Mouse (Mus musculus) left cerebral cortex, postnatal 10 days (tissue): ENCODE results near the gene Immt. TPM values are rescaled to one million over a fixed set of nuclear protein-coding genes. Genes with fewer than 3 reads are reported as not detected.
"Not testable (repeated sequence)": the region's sequence is repeated elsewhere in the genome, so short reads cannot be mapped to it uniquely, and the experiment has no call there.

Experiments used
- DNase-seq, 2 experiments: peaks; one replicate each; pipeline ENCODE4 v3.0.0; 2021 to 2022; ENCODE audit warnings: low spot score in 2 of 2, mixed read lengths in 1 of 2; ENCODE audit errors: extremely low spot score in 1 of 2
- intact Hi-C: fragments of 180-260 bp; cut with DNase I; formaldehyde crosslinking; loops from one replicate; pipeline ENCODE4 v1.15.1; 2025
- total RNA-seq, 2 experiments: library from RNA; stranded (reverse); gene quantifications; 2 replicates each; pipeline ENCODE4 v1.2.3; 2021

Gene Immt
- total RNA-seq, 2 experiments from 2014 or later, result 145 to 147 TPM

DNA sequence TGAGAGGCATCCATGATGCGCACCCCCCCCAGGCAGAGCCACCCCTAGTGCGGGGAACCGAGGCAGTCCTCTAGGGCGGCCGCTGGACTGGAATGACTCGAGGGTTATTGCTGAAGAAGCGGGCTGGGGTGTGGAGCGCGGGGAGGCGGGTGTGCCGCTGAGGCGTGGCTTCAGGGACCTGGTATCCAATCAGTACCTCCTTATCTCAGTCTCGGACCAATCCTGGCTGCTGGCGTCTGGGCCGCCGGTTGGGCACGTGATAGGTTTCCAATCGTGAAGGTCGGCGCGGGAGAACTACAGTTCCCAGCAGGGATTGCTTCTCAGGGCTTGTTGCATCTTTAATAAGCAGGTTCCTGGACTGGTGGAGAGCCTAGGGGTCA, 440 bp downstream of the Immt start:
- intact Hi-C loops, result no loop called here

DNA sequence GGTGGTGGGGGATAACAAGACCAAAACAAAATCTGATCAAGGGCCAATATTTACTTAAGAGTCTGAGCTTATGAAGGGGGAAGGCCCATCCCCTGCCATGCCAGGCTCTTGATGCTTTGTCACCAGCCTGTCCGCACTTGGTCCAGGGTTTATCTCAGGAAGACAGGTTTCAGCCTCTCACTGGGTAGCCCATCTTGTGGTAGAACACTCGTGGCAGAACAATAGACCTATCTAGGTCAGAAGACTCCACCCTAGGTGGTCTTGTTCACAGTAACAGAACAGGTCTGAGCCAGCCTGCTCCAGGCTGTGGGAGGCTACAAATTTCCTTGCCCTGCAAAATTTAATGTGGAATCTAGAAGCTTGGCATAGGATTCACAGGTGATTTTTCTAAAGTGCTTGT, 5.7 kb downstream of the Immt start:
- no peak for DNase-seq
- intact Hi-C loops, result no loop called here

More for the DNA sequence above, 440 bp downstream of the Immt start:
- peak; percentile 97 for DNase-seq

DNA sequence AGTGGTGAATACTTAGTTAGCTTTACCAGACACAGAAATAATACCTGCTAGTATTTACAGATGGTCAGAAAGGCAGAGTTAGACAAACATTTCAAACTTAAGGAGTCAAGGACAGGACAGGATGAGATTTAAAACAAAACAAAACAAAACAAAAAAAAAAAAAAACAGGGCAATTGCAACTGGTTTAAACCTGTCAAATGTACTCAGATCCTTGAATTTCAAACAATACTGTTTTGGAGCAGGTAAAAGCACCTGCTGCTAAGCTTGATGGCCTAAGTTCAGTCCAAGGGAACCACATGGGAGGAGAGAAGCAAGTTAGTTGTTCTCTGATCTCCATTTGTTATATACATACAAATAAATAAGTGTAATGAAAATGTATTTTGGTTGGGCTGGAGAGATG, 8.7 kb downstream of the Immt start:
- intact Hi-C loops, result no loop called here

DNA sequence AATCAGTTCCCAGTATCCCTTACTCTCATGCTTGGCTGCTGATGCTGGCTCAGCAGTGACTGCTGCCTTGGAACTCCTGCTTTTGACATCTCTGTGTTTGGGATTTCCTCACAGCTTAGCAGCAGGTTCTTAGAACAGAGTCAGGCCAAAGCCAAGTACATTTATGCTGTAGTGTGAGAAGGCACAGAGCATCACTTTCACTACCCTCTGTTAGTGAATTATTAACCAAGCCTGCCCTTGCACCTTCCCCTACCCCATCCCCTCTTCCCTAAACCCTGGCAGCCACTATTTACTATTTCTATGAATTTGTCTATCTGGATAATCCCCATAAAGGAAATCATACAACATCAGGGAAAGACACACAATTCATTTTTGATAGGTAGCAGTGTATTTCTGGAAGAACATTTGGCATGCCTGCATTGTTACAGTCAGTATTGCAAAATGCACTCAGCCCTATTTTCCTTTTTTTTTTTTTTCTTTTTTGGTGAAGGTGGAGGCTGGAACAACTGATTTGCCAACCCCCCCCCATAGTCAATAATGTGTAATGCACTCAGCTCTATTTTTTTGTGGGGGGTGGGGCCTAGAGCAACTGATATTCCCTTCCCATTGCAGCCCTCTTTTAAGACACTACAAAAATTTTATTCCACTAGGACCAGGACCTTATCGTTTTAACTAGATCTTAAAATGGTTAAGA, 9.6 kb downstream of the Immt start:
- no peak for DNase-seq
- intact Hi-C loops, result no loop called here

More for the DNA sequence above, 8.7 kb downstream of the Immt start:
- no peak for DNase-seq

DNA sequence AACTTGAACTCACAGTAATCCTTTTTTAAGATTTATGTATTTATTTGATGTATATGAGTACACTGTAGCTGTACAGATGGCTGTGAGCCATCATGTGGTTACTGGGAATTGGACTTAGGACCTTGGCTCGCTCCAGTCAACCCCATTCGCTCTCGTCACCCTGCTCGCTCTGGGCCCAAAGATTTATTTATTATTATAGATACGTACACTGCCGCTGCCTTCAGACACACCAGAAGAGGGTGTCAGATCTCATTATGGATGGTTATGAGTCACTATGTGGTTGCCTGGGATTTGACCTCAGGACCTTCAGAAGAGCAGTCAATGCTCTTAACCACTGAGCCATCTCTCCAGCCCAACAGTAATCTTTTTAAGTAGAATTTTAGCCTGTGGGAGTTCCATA, 15.8 kb downstream of the Immt start:
- intact Hi-C loops, DNase-seq: not testable (repeated sequence)

DNA sequence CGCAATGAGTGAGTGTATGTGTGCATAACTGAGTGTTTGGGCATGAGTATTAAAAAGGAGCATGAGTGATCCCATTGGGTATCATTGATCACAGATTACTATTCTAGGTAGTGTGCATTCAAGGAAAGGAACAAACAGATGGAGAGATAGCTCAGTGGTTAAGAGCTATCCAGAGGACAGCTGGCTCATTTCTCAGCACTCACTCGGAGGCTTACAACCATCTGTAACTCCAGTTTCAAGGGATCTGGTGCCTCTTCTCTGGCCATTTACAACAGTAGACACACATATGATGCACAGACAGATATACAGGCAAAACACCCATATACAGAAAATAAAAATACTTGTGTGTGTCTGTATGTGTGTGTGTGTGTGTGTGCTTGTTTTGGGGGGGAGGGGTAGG, 36.6 kb downstream of the Immt start:
- no peak for DNase-seq
- intact Hi-C loops, result no loop called here

DNA sequence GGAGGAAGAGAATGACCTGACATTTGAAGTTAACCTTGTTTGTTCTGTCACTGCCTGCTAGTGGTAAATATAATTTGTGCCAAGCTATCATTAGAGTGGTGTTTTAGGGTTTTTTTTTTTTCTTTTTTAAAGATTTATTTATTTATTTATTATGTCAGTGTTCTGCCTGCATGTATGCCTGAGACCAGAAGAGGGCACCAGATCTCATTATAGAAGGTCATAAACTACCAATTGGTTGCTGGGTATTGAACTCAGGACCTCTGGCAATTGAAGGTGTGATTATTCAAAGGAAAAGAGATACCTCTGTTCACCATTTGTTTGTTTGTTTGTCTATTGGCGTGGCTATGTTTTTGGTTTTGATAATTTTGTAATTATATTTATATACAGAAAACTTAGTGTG, 37.7 kb downstream of the Immt start:
- no peak for DNase-seq
- intact Hi-C loops, result no loop called here

DNA sequence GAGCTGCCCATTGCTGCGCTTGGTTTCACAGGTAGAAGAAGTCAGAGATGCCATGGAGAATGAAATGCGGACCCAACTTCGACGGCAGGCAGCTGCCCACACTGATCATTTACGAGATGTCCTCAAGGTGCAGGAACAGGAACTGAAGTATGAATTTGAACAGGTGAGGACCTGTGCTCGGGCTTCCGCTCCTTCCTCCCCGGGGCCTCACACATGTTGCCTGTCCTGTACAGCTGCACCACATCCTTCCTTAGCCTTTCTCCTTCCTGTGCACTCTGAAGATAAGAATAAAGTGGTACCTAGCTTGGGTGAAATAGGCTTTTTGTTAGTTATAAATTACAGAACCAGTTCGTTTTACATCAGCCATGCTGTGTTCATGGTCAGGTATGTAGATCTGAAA, 40.3 kb downstream of the Immt start:
- intact Hi-C loops, result no loop called here
- no peak for DNase-seq

DNA sequence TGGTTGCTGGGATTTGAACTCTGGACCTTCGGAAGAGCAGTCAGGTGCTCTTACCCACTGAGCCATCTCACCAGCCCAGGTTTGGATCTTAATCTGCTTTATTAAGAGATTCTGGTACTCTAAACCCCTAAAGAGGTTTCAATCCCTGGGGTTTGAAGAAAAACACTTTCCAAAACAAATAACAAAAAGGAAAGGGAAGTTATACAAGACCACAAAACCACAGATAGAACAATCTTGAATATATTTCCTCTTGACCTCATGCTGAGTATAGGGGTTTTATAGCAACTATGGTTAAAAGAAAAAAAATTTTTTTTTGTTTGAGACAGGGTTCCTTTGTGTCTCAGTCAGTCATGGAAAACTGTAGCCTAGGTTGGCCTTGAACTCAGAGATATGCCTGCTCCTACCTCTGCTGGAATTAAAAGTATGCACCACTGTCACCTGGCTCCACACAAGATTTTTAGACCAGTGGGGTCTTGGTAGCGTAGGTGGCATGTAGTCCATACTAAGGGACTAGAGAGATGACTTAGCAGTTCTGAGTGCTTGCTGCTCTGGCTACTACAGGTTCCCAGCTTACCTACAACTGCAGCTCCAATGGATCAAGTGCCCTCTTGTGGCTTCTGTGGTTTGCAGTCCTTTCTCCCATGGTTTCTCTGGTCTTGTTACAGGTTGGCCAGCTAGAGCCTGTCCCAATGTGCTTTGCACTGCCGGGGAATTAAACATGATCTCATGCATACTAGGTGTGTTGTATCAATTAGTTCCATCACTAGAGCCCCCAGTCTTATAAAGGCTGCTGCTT, 47.0 kb downstream of the Immt start:
- no peak for DNase-seq
- intact Hi-C loops, result no loop called here

DNA sequence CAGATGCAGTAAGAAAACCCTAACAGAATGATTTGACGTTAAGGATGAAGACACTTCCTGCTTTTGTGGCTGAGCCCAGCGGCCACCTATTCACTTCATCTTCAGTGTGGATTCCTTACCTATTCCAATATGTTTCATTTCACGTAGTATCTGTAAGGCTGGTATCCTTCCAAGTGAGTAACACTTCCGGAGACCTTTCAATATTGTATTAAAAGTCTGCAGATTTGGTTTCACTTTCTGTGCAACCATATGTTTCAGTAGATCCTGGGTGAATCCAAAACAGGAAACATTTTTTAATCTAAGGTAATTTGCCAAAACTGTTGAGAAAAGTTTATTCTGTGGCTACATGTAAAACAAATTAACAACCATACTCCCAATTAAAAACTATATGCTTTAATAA, 62.1 kb downstream of the Immt start:
- intact Hi-C loops, result no loop called here
- DNase-seq, result no peak

DNA sequence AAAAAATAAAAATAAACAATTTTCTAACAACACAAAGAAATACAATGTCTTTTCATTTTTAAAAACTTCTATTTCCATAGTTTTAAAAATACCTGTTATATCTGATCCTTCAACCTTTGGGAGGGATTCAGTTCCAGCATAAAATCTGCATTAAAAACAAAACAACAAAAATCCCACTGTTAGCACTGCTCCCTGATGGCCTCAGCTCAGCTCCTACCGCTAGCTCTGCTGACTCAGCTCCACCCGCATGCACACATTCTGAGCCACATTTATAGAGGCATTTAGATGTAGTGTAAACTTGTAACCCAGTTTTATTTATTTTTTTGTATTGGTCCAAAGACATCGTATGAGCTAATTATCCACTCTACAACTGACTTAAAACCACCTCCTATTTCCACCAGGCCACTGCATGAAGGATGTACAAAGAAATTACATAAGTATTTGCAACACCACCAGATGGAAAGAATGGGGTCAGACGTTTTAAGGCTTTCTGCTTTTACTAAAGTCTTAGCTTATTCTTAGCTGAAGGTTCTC, 76.6 kb downstream of the Immt start:
- intact Hi-C loops, result no loop called here
- no peak for DNase-seq

DNA sequence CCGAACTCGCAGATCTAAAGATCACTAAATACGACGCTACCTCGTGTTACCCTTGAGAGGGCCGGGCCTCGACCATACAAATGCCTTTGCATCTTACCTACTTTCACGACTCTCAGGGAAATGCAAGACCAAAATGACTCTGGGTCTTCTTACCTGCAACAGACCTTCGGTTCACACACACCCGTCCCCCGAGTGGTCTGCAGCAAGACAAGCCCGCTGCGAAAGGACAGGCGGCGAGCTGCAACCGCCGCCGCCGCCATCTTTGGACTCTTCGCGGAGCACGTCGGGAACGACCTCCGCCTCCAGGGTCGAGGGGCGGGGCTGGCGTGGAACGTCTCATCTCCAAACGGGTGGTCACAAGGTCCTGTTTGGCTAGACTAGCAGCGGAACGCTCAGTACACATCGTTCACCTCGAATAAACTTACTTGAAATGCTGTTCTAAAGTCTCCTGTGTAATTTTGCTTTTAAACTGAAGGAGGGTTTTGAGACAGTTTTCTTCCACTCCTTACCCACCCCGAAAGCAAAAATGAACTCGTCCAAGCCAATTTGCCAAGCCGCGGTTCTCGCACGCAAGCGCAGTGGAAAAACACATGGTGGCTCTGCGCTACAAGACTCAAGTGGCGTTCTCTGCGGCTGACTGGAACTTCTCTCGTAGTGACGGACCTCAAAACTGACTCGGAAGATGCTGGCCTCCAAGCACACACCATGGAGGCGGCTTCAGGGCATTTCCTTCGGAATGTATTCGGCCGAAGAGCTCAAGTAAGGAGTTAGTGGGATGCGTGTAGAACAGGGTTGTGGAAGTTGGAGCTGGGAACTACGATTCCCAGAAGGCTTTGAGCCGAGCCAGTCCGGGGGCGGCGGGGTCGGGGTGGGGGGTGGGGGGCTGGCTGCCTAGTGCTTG, 77.6 kb downstream of the Immt start, which contains the start of the genes Ptcd3 and Polr1a:
Ptcd3 (minus strand) TSS at position 270 of the 901 bp plus-strand sequence.
Polr1a (plus strand) TSS at position 573 of the 901 bp plus-strand sequence.
- DNase-seq, result peak; percentile 89 to 96
- intact Hi-C loops, result no loop called here

DNA sequence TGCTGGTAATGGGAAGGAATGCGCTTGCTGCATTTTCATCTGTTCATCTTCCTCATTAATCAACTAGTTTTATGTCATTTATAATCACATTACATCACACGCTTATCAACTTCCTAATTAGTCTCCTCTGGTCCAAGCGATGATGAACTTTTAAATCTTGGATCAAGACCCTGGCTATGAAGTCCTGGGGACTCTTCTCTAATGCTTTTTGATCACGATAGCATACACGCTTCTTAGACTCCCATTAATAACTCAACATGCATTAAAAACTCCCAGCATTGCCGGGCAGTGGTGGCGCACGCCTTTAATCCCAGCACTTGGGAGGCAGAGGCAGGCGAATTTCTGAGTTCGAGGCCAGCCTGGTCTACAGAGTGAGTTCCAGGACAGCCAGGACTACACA, 78.3 kb downstream of the Immt start:
- intact Hi-C loops, result no loop called here
- DNase-seq, result peak in 1 of 2 experiments; percentile 4

DNA sequence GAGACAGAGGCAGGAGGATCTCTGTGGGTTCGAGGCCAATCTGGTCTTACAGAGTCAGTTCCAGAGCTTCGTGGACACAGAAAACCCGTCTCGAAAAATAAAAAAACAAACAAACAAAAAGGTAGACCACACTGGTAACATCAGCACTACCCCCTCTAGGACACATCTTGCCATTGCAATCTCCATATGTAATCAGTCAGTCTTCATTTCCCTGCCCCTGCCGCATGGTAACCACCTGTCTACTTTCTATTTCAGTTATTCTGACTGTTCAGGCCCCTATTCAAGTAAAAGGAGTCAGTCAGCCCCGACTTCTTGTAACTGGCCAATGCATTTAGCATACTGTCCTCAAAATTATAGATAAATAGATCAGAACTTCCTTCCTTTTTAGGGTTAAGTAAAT, 78.7 kb downstream of the Immt start:
- intact Hi-C loops, result no loop called here
- DNase-seq, result no peak

DNA sequence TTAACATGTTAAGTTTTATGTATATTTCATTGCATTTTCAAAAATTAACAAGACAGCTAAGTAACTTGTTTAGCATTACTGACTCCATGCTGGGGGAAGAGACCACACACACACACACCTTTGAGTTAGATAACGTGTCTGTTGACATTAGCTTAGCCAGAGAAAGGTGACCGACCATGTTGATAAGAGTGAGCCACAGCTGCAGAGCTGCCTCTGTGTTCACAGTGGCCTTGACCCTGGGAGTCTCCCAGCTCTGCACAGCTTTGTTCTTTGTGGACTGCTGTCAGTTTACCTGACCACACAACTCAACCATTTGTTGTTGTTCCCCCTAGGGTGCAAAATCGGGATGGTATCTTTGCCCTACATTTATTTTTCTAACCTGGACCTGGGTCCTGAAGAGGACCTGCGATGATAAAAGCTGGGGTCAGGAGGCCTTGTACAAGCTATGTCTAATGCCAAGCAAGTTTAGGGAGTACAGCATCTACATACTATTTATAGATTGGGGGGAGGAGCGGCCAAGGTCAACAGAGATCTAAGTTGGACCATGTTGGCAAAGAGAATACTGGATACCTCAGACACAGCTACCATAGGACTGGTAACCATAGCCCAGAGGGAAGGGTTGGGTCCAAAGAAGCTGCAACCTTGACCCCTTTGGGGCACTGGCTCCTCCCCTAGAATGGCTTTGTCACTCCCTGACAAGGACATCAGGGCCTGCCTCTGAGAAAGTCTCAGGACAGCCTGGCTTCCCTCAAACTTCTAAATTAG, 80.7 kb downstream of the Immt start:
- intact Hi-C loops, result no loop called here
- no peak for DNase-seq

DNA sequence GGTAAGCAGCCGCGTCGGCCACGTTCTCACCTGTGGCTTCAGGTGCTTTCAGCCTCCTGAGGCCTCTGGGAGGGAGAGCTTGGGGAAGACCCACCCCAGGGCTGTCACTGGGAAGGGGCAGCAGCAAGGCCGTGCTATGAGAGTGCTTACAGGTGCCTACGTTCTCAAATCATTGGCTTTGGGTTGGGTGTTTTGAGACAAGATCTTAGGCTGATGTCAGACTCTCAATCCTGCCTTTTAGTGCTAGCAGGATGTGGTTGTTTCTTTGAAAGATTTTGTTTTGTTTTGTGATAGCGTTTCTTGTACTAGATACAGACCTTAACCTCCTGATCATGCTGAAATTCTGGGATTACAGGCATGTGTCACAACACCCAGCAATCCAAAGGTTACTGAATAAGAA, 89.6 kb downstream of the Immt start:
- DNase-seq, result no peak
- intact Hi-C loops, result no loop called here

DNA sequence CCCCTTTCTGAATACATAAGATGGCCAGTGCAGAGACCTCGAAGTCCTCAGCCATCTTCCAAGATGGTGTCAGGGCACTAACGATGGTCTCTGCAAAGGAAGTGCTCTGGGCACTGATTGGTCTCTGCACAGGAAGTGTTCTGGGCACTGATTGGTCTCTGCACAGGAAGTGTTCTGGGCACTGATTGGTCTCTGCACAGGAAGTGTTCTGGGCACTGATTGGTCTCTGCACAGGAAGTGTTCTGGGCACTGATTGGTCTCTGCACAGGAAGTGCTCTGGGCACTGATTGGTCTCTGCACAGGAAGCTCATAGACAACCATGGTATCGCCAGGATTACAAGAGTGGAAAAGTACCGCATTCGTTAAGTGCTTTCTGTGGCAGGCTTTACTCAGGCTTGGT, 94.1 kb downstream of the Immt start:
- not testable (repeated sequence) for DNase-seq
- intact Hi-C loops, result loop anchor here (5.0 kb wide), 1 partner anchor 237 kb away; no protein-coding TSS in a partner anchor
